Mouse (Mus musculus) liver, postnatal 0 days (tissue): Measurements from ENCODE around the gene Tnfrsf19.

ENCODE experiments used
- CTCF ChIP-seq: sonication (generic); IDR thresholded peaks from 2 replicates; pipeline ENCODE4 v1.5.1; 2016; ENCODE audit warnings: antibody characterized with exemption, low read depth
- EP300 ChIP-seq: IDR thresholded peaks from 2 replicates; pipeline ENCODE4 v1.6.1; 2016; ENCODE audit warnings: antibody characterized with exemption, low read depth, mild to moderate bottlenecking

- TF ChIP-seq CTCF, result no peak
- no peak for TF ChIP-seq EP300
Measured at GRCm38 (mm10) chr14:61022383-61022782, 23.9 kb downstream of the Tnfrsf19 start.
